Comparison of ENCODE assay signal across 18 mouse cellular contexts in genomic region chr13:52096506-52096905, GRCm38 (mm10).
"Had no signal": no experiment of that assay in that cellular context is flagged by ENCODE, and none has a peak within 500 bp of the region (broad histone marks: within the 10 kb centered on the region; RNA-seq: fewer than 3 reads in every experiment).

No protein-coding gene starts in this region.

- H3K27ac ChIP-seq: liver, embryonic 12.5 days; liver, embryonic 14.5 days; midbrain, embryonic 10.5 days; midbrain, embryonic 12.5 days; neural tube, embryonic 13.5 days; neural tube, embryonic 15.5 days had no signal

- H3K27me3 ChIP-seq: neural tube, embryonic 13.5 days; neural tube, embryonic 15.5 days had no signal

- H3K36me3 ChIP-seq: liver, embryonic 12.5 days; midbrain, embryonic 10.5 days; midbrain, embryonic 12.5 days; neural tube, embryonic 13.5 days; neural tube, embryonic 15.5 days had no signal

- H3K4me1 ChIP-seq: liver, embryonic 12.5 days; midbrain, embryonic 10.5 days had no signal

- ATAC-seq: liver, embryonic 12.5 days; midbrain, embryonic 16.5 days had no signal

- H3K4me3 ChIP-seq: liver, embryonic 12.5 days; midbrain, embryonic 10.5 days; midbrain, embryonic 12.5 days; myocyte; neural tube, embryonic 13.5 days; neural tube, embryonic 15.5 days had no signal

- DNase-seq: lung, adult 18-20 months; lung, embryonic 14.5 days; lung, postnatal 10 days; lung, postnatal 4 days; midbrain, embryonic 14.5 days; retina, postnatal 1 day; right cerebral cortex, adult 18-20 months; right cerebral cortex, postnatal 25 days; right cerebral cortex, postnatal 4 days; spleen, adult 18-20 months had no signal
